Mouse (Mus musculus) activated CD4-positive, CD25-positive, alpha-beta regulatory T cell, adult 4 months (primary cell): ENCODE measurements at regions not wholly inside any gene's neighbourhood (a gene's known extent, or its start where the extent isn't known, plus 50 kb on each side); places are given as distances from the start of the nearest gene placed in this dataset.

Experiments
- ATAC-seq: one replicate; pipeline ENCODE4 v1.8.0; 2017

- ATAC-seq = no peak
Measured at GRCm38 (mm10) chr1:143878266-143878665, 101.2 kb downstream of the Uchl5 start.

- no peak for ATAC-seq
Measured at GRCm38 (mm10) chr1:143860319-143860718, 83.2 kb downstream of the Uchl5 start.

- ATAC-seq = no peak
Measured at GRCm38 (mm10) chr1:143858532-143858931, 81.5 kb downstream of the Uchl5 start.
